Mouse (Mus musculus) R1 (cell line): ENCODE data around the gene Map3k21.

ENCODE experiments used
- DNase-seq: peaks from one replicate; pipeline ENCODE4 v3.0.0-alpha.2; 2018; ENCODE audit warnings: low read depth, low spot score

Gene Map3k21

DNA sequence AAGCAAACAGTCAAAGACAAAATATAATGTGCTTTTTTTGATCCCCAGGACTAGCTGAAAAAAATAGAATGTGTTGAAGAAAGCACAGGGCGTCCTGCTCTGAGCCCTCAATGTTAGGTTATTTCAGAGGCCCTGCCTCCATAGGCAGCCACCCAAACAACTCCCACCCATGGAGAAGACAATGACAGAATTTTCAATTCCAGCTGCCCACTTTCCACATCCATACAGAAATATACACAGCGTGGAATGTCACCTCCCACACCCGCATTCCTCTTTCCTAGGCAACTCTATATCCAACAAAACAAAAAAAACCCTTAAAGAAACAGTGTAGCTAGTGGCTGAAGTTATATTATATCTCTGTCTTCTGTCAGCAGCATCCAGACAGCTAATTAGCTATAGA, 61.1 kb downstream of the Map3k21 start:
- peak; percentile 21 for DNase-seq

DNA sequence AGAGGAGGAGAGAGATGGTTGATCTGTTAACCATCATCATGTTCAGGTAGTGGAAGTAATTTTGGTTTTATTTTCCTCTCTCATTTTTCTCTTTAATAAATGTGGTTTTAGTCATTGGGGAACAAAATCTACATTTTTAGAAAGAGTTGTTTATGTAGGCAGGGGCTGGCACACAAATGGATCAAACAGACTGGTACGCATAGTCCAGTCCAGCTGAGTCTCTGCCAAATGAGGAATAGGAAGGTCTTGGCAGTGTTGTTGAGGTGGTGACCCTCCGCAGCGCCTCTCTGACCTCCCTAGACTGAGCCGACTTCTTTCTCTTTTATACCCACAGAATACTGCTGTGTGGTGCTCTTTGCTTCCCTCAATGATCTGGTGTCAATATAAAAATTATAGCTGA, 65.7 kb downstream of the Map3k21 start:
- DNase-seq, result no peak

DNA sequence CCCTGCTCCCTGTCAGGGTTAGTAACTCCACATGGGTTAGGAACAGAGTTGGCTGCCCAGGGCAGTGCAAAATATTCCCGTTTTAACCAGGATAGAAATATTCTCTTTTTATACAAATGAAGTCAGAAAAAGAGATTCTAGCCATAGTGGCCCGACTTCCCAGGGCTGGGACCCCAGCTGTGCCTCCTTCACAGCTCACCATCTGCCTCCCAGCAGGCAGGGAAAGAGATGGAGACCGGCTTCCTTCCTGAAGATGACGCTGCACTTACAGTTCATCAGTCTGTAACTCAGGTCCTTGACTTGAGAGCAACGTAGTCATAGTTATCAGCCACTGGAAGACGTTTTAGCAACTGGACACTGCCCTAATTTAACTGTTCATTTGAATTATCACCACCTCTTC, 70.6 kb downstream of the Map3k21 start:
- DNase-seq, result no peak

DNA sequence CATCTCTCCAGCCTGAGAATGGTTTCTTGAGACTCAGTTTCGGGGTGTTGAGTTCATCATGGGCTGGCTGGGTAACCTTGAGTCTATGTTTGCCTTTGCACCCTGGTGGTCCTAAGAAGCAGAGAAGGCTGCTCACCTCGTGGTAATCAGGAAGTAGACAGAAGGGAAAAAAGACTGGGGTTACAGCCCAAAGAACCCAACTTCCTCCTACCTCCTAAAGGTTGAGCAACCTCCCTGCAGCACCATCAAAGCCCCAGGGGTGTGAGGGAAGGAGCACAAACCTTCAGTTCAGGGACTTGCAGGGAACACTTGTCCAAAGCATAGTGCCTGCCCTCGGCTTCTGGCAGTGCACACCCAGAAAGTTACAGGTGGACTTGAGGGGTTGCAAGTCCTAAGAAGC, 73.3 kb downstream of the Map3k21 start:
- no peak for DNase-seq

DNA sequence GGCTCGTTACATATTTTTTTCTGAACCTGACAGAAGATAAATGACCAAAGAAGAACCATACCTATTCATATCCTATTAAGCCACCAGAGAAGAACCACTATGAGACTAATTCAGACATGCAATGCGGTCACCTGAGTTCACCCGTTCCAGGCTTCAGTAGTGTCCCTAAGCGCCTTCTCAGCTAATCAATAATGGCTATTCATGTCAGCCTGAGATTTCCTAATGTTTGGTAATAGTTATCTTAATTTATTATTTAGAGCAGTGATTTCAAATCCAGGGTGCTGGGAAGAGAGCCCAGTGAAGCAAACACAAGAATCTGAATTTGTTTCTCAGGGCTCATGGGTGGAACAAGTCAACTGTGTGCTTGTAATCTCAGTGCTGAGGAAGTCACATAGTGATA, 73.9 kb downstream of the Map3k21 start:
- no peak for DNase-seq

DNA sequence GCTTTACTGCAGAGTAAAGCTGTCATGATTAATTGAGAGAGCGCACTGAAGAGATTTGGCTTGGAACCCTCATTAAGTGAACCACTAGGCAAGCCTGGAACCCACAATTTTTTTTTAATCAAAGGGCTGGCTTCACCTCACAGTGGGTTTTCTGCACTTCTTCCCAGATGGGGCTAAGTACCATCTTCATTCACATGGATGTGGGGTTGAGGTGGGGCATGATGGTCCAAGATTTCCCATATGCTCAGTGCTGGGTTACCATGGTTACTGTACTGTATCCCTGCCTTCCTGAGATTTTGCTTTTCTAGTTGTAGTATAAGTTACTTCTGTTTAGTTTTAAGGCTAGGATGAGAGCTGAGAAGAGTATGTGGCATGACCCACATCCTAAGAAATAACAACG, 75.1 kb downstream of the Map3k21 start:
- no peak for DNase-seq

DNA sequence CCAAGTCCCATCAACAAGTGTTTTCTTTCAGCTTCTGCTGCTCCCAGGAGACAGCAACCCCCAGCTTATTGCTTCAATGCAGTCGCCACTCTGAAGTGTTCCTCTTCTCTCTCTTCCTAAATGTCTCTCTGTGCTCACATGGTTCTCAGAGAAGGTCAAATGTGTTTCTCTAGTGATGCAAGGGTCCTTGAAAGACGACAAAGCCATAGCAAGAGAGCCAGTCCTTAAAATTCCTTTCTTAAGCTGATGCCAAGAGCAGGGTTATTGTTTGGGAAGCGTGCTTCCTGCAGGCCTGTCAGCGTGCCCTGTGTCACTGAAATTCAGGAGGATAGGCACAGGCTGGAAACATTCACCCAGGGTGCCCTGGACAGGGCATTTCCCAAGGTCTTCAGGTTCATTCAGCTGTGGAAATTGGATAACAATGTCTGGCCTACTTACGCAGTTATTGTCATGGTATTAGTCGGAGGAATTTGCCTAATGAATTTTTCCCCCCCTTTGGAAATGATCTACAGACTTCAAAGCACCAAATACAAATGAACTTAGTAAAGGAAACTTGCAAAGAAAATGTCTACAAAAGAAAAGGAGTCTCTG, 76.8 kb downstream of the Map3k21 start:
- DNase-seq, result no peak

DNA sequence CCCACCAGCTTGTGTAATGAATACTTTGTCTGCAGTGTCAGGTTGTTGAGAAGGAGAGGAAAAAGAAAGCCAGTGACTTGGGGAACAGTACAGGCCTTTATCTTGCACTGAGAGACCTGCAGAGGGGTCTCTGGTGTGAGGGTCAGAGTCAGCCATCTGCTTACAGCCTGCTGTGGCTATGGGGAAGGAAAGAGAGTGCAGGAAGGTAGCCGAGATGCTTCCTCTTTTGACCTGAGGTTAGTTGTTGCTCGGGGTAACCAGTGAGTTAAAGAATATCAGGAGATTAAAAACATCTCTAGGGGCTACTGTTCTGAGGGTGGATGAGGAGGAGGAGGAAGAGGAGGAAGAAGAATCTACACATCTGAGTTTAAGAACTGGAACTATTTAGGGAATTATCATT, 77.7 kb downstream of the Map3k21 start:
- DNase-seq, result no peak

DNA sequence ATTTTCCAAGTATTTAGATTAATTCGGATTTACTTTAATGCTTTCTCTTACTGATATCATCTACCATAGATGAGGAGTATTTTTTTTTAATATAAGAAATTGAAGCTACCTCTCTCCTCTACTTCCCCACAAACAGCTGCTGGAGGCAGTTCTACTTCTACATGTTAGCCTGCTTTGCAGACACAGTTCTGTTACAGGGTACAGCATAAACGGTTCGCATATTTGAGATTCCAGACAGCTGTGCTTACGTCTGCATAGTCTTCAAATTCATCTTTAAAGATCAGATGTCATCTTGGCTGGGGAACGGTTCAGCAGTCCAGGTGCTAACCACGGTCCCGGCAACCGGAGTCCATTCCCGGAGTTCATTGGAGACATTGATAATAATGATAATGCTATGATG, 83.4 kb downstream of the Map3k21 start:
- no peak for DNase-seq

DNA sequence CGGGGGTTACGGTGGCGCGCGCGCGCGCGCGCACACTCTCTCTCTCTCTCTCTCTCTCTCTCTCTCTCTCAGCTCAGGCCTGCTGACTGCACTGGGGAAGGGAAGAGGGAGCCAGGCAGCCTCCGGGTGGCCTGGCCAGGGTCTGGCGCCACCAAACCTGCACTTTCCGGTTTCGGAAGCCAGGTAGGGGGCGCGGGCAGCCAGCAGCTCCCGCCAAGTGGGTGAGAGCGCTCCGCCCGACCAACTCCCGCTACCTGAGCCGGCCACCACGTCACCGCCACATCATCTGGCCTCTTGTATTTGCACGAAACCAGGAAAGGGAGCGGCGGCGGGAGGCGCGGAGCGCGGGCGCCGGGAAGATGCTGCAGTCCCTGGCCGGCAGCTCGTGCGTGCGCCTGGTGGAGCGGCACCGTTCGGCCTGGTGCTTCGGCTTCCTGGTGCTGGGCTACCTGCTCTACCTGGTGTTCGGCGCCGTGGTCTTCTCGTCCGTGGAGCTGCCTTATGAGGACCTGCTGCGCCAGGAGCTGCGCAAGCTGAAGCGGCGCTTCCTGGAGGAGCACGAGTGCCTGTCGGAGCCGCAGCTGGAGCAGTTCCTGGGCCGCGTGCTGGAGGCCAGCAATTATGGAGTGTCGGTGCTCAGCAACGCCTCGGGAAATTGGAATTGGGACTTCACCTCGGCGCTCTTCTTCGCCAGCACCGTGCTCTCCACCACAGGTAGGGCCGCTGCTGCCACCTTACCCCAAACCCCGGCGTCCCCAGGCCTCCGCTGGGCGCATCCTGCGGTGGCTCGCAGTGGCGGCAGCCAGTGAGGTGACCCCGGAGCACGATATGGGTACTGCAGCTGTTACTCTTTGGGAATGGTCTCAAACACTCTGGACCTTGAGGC, 85.1 kb downstream of the Map3k21 start, which contains the start of gene Kcnk1:
TSS of gene Kcnk1 (plus strand) at position 70 of the 886 bp plus-strand sequence.
- DNase-seq, result peak; percentile 82

DNA sequence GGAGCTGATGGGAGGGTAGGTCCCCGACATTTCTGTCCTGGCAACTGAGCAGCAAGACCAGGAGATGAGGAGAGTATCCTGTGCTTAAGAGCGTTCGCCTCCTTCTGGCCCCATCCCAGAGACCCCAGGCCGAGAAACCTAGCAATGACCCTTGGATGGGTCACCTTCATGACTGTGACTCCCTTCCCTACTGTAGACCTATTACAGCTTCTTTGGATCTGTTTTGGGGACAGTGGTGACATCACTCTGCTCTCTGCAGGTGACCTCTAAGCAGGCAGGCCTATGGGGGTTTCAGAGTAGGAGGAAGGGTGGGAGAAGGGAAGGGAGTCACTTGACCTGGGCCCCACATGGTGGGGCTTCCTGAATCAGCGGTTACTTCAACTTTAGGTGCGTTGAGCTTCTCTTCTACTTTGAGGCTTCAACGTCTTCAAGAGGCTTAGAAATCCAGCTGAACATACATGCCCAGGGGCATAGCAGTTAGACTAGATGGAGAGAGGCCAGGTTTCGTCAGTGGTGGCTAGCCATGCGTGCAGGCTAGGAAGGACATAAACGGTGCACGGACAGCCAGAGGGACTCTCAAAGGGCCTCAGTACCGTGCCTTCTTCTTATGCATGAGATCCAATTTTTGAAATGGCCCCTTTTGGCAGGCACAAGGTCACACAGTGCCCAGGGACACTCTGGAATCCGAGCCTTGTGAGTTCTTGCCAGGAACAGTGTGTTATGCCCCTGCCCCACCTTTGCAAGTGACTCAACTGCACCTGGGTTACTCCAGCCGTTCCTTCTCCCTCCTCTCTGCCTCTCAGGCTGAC, 86.0 kb downstream of the Map3k21 start:
- DNase-seq, result no peak

DNA sequence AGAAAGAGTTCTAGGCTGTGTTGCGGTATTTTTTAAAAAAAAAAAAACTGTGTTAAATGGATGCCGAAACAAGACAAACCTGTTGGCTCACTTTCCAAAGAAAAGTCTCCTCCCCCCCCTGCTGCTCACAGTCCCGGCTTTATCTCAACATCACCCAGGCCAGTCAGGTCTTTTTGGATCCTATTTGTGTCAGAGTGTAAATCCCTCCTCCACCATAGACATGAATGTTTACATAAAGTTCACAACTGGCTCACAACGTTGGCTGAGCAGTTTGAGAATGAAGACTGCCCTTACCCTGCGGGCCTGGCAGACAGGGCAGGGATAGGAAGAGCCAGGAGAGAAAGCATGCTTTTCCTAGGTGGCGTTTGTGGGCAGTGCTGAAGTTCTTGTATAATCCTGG, 86.7 kb downstream of the Map3k21 start:
- peak; percentile 16 for DNase-seq
